Mouse (Mus musculus): ENCODE measurements around the gene Ptbp3.

DNA sequence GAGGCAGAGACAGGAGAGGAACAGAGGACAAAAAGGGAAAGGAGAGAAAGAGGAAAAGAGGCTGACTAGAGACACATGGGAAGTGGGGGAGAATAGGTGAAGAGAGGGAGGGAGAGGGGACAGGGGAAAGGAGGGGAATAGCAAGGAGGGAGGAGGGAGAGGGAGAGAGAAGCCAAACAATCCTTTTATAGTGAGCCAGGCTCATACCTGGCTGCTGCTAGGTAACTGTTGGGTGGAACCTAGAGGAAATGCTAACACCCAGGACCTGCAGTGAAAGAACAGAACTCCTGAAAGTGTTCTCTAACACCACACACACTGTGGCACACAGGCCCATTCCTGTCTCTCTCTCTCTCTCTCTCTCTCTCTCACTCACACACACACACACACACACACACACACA is 126.4 kb downstream of the Ptbp3 start:
- TF ChIP-seq CTCF (IDR thresholded peaks at IDR 0.05) = no peak
- TF ChIP-seq EP300 (IDR thresholded peaks at IDR 0.05) = no peak
